Comparison of ENCODE assay signal across 30 mouse cellular contexts in genomic region chr14:30690685-30691084, GRCm38 (mm10). TPM values are rescaled to one million over a fixed set of nuclear protein-coding genes. Genes with fewer than 3 reads are reported as not detected.
A peak's percentile ranks its signal among the peaks of the same experiment; 100 is the strongest.
DNase-seq lines count a peak whose midpoint lies in the region; ATAC-seq and TF ChIP-seq lines count a peak whose summit lies in the region.
"Had no signal": no experiment of that assay in that cellular context is flagged by ENCODE, and none has a peak within 500 bp of the region (broad histone marks: within the 10 kb centered on the region; RNA-seq: fewer than 3 reads in every experiment).

No protein-coding gene starts in this region.

- TF ChIP-seq POLR2A in liver, adult 2 months (IDR thresholded peaks at IDR 0.05; ENCODE audit: extremely low read depth, insufficient read depth, low read length) = no peak

- no peaks in the 10 kb centered on the region for H3K4me1 ChIP-seq in kidney, embryonic 15.5 days
- H3K4me1 ChIP-seq in liver, adult 2 months (ENCODE audit: control insufficient read depth, insufficient read depth, low read length) = peaks cover 8% of the 10 kb centered on the region
- 0 out of 2 replicates have a peak, but pooled peaks cover 12% of the 10 kb centered on the region for H3K4me1 ChIP-seq in liver, embryonic 15.5 days (replicated peaks)
- H3K4me1 ChIP-seq: forebrain, embryonic 10.5 days; limb, embryonic 10.5 days; lung, embryonic 15.5 days; midbrain, embryonic 10.5 days; midbrain, embryonic 15.5 days had no signal

- H3K4me2 ChIP-seq in kidney, embryonic 15.5 days = no peak overlapping the region
- H3K4me2 ChIP-seq in liver, embryonic 15.5 days = no peak overlapping the region
- H3K4me2 ChIP-seq: embryonic facial prominence, embryonic 13.5 days; forebrain, embryonic 15.5 days; heart, embryonic 12.5 days; hindbrain, embryonic 13.5 days; limb, embryonic 15.5 days; lung, embryonic 15.5 days; midbrain, embryonic 15.5 days; neural tube, embryonic 15.5 days had no signal

- no peaks in the 10 kb centered on the region for H3K9me3 ChIP-seq in kidney, embryonic 15.5 days (replicated peaks)
- no peaks in the 10 kb centered on the region for H3K9me3 ChIP-seq in liver, embryonic 15.5 days (replicated peaks)
- H3K9me3 ChIP-seq: embryonic facial prominence, embryonic 13.5 days; forebrain, embryonic 10.5 days; forebrain, embryonic 15.5 days; G1E; heart, embryonic 12.5 days; hindbrain, embryonic 13.5 days; limb, embryonic 10.5 days; limb, embryonic 15.5 days; lung, embryonic 15.5 days; midbrain, embryonic 10.5 days; midbrain, embryonic 15.5 days; neural tube, embryonic 15.5 days had no signal

- no peaks in the 10 kb centered on the region for H3K27me3 ChIP-seq in kidney, embryonic 15.5 days
- no peaks in the 10 kb centered on the region for H3K27me3 ChIP-seq in liver, adult 2 months (ENCODE audit: control insufficient read depth, insufficient read depth, low read length)
- H3K27me3 ChIP-seq in liver, embryonic 15.5 days = no peaks in the 10 kb centered on the region
- H3K27me3 ChIP-seq: embryonic facial prominence, embryonic 13.5 days; forebrain, embryonic 15.5 days; heart, embryonic 12.5 days; hindbrain, embryonic 13.5 days; limb, embryonic 15.5 days; lung, embryonic 15.5 days; midbrain, embryonic 15.5 days; neural tube, embryonic 15.5 days; Patski had no signal

- H3K36me3 ChIP-seq in kidney, embryonic 15.5 days = peaks cover 47% of the 10 kb centered on the region
- peaks cover 3% of the 10 kb centered on the region; the same call in 1 of the 2 replicates for H3K36me3 ChIP-seq in liver, adult 2 months (ENCODE audit: control insufficient read depth, insufficient read depth, low read length)
- H3K36me3 ChIP-seq in liver, embryonic 15.5 days (replicated peaks) = peaks cover 4% of the 10 kb centered on the region; the same call in 1 of the 2 replicates

- H3K79me2 ChIP-seq in liver, adult 2 months (ENCODE audit: control insufficient read depth, insufficient read depth, low read length) = no peaks in the 10 kb centered on the region

- no peak for ATAC-seq in kidney, embryonic 15.5 days (replicated peaks; ENCODE audit: low FRiP score)
- ATAC-seq in liver, embryonic 15.5 days (ENCODE audit: insufficient read depth) = no peak
- ATAC-seq: forebrain, embryonic 15.5 days; midbrain, embryonic 15.5 days; Patski had no signal

- TF ChIP-seq CTCF in liver, adult 2 months (IDR thresholded peaks at IDR 0.05; ENCODE audit: low read depth, low read length) = no peak

- no peak overlapping the region for H3K9ac ChIP-seq in kidney, embryonic 15.5 days
- H3K9ac ChIP-seq in liver, adult 2 months (ENCODE audit: low read depth, low read length) = no peak overlapping the region
- no peak overlapping the region for H3K9ac ChIP-seq in liver, embryonic 15.5 days
- H3K9ac ChIP-seq: embryonic facial prominence, embryonic 13.5 days; forebrain, embryonic 15.5 days; heart, embryonic 12.5 days; hindbrain, embryonic 13.5 days; limb, embryonic 15.5 days; lung, embryonic 15.5 days; midbrain, embryonic 15.5 days; neural tube, embryonic 15.5 days had no signal

- H3K4me3 ChIP-seq in kidney, embryonic 15.5 days (replicated peaks) = no peak overlapping the region
- no peak overlapping the region for H3K4me3 ChIP-seq in liver, adult 2 months (ENCODE audit: insufficient read depth, low read depth, low read length)
- H3K4me3 ChIP-seq in liver, embryonic 15.5 days (replicated peaks) = no peak overlapping the region
- H3K4me3 ChIP-seq: embryonic facial prominence, embryonic 13.5 days; forebrain, embryonic 10.5 days; forebrain, embryonic 15.5 days; gastrocnemius, adult 2 months; heart, adult 2 months; heart, embryonic 12.5 days; hindbrain, embryonic 13.5 days; limb, embryonic 10.5 days; limb, embryonic 15.5 days; lung, embryonic 15.5 days; midbrain, embryonic 10.5 days; midbrain, embryonic 15.5 days; neural tube, embryonic 15.5 days had no signal

- DNase-seq in kidney, adult 18-20 months = peak; percentile 25
- peak; percentile 83 for DNase-seq in liver, adult 2 months (ENCODE audit: extremely low read depth, low read depth, low spot score)
- no peak for DNase-seq in liver
- no peak for DNase-seq in embryo, embryonic 11 days
- no peak for DNase-seq in MN1 (ENCODE audit: low spot score)
- DNase-seq: adrenal gland, postnatal 14 days; cerebellum, adult 11 months; cerebellum, adult 9-10 months; cerebellum, postnatal 36 days; gastrocnemius, adult 2 months; heart, adult 2 months; heart, postnatal 4 days; layer of hippocampus, postnatal 36 days; right cerebral cortex, postnatal 25 days; thymus, postnatal 14 days had no signal

- no peak overlapping the region for H3K27ac ChIP-seq in kidney, embryonic 15.5 days
- H3K27ac ChIP-seq in liver, adult 2 months (replicated peaks; ENCODE audit: insufficient read depth, low read depth, low read length) = peak overlapping the region; percentile 87
- H3K27ac ChIP-seq in liver, embryonic 15.5 days (replicated peaks) = peak overlapping the region; percentile 65; the same call in 1 of the 2 replicates
- H3K27ac ChIP-seq: embryonic facial prominence, embryonic 13.5 days; forebrain, embryonic 10.5 days; forebrain, embryonic 15.5 days; gastrocnemius, adult 2 months; heart, adult 2 months; hindbrain, embryonic 13.5 days; limb, embryonic 10.5 days; limb, embryonic 15.5 days; lung, embryonic 15.5 days; midbrain, embryonic 10.5 days; midbrain, embryonic 15.5 days; neural tube, embryonic 15.5 days had no signal

- WGBS in kidney, embryonic 15.5 days = 83% methylated on average over 3 of the region's 3 CpGs
- WGBS in liver, adult 2 months = 24% methylated on average over 3 of the region's 3 CpGs
- 71% methylated on average over 3 of the region's 3 CpGs for WGBS in liver, embryonic 15.5 days (ENCODE audit: insufficient replicate concordance)

RNA-seq across cellular contexts. Expression of gene Sfmbt1, which starts 24.0 kb away (rescaled TPM):
- polyA plus RNA-seq in kidney, embryonic 15.5 days (2015; fragmentation: Nextera tagmentation; extraction: Ambion mirVana) = 14.7 and 15.0 TPM in 2 replicates
- total RNA-seq in liver, adult 2 months (2014; rRNA removed) = 11.1 and 11.2 TPM in 2 replicates
- 1.6 and 2.1 TPM in 2 replicates for polyA plus RNA-seq in liver, adult 2 months (2012; rRNA removed)
- polyA plus RNA-seq in liver, embryonic 15.5 days (2015; fragmentation: Nextera tagmentation; extraction: Ambion mirVana) = 12.5 and 12.8 TPM in 2 replicates

RNA-seq across cellular contexts. Expression of gene Rft1, which starts 36.5 kb away (rescaled TPM):
- polyA plus RNA-seq in kidney, embryonic 15.5 days (2015; fragmentation: Nextera tagmentation; extraction: Ambion mirVana) = 18.8 and 20.2 TPM in 2 replicates
- 18.4 and 19.0 TPM in 2 replicates for total RNA-seq in liver, adult 2 months (2014; rRNA removed)
- polyA plus RNA-seq in liver, adult 2 months (2012; rRNA removed) = 12.3 and 13.0 TPM in 2 replicates
- polyA plus RNA-seq in liver, embryonic 15.5 days (2015; fragmentation: Nextera tagmentation; extraction: Ambion mirVana) = 3.8 and 4.3 TPM in 2 replicates

Comparison
In these comparisons a context has a peak if more than half of its experiments do, and no peak if none do; other contexts are left out.
1. DNase-seq: peak in kidney, adult 18-20 months (single experiment) and liver, adult 2 months (single experiment); none in liver (single experiment), embryo, embryonic 11 days (single experiment) and MN1 (single experiment).